Mouse (Mus musculus) MEL (cell line): ENCODE data around the gene Yes1.

Source experiments
- CHD1 ChIP-seq: IDR thresholded peaks from 2 replicates; pipeline ENCODE4 v1.6.1; 2012; ENCODE audit warnings: low read depth, mild to moderate bottlenecking, inconsistent platforms, low read length, improper control_type of control experiment
- CTCF ChIP-seq, 3 experiments: IDR thresholded peaks in 2 of 3; conservative IDR thresholded peaks in 1 of 3; 2 replicates each; pipeline ENCODE4 v1.5.1; 2011 to 2012; ENCODE audit warnings: low read length in 3 of 3, low read depth in 2 of 3, mild to moderate bottlenecking in 2 of 3, improper control_type of control experiment in 1 of 3, inconsistent platforms in 1 of 3, mixed read lengths in 1 of 3, moderate library complexity in 1 of 3; ENCODE audit not compliant: control insufficient read depth in 1 of 3, insufficient read depth in 1 of 3, poor library complexity in 1 of 3, severe bottlenecking in 1 of 3
- EP300 ChIP-seq, 2 experiments: IDR thresholded peaks; 2 replicates each; pipeline ENCODE4 v1.6.1; 2011; ENCODE audit warnings: improper control_type of control experiment in 2 of 2, low read length in 2 of 2, low read depth in 1 of 2, mild to moderate bottlenecking in 1 of 2
- MAX ChIP-seq: IDR thresholded peaks from 2 replicates; pipeline ENCODE4 v1.6.1; 2011; ENCODE audit warnings: low read length, improper control_type of control experiment
- MYC ChIP-seq: IDR thresholded peaks from 2 replicates; pipeline ENCODE4 v1.6.1; 2011; ENCODE audit warnings: low read depth, mild to moderate bottlenecking, low read length, improper control_type of control experiment, moderate library complexity
- POLR2A ChIP-seq, 2 experiments: IDR thresholded peaks; 2 replicates each; pipeline ENCODE4 v1.6.1; 2011 to 2012; ENCODE audit warnings: low read length in 2 of 2, mild to moderate bottlenecking in 2 of 2, control low read depth in 1 of 2, improper control_type of control experiment in 1 of 2, low read depth in 1 of 2, moderate library complexity in 1 of 2; ENCODE audit not compliant: control insufficient read depth in 1 of 2, insufficient read depth in 1 of 2, poor library complexity in 1 of 2
- SIN3A ChIP-seq: IDR thresholded peaks from 2 replicates; pipeline ENCODE4 v1.6.1; 2012; ENCODE audit warnings: low read length, improper control_type of control experiment, inconsistent platforms

- TF ChIP-seq MAX (no peak), MYC (no peak), CTCF (IDR thresholded peaks at IDR 0.05 in 2 of 3, conservative IDR thresholded peaks at IDR 0.05 in 1 of 3; ENCODE audit: control insufficient read depth in 1 of 3, insufficient read depth in 1 of 3, low read depth in 2 of 3, low read length in 3 of 3, poor library complexity in 1 of 3, severe bottlenecking in 1 of 3) (no peak), SIN3A (no peak), EP300 (IDR thresholded peaks at IDR 0.05; ENCODE audit: low read depth in 1 of 2, low read length in 2 of 2) (no peak), CHD1 (no peak), POLR2A (IDR thresholded peaks at IDR 0.05; ENCODE audit: control insufficient read depth in 1 of 2, insufficient read depth in 1 of 2, low read depth in 1 of 2, low read length in 2 of 2, poor library complexity in 1 of 2) (no peak)
Measured at GRCm38 (mm10) chr5:32614291-32614690, 3.3 kb downstream of the Yes1 start.
